Mouse (Mus musculus) stomach, postnatal 0 days (tissue): ENCODE data around the gene Rnase11. TPM values are rescaled to one million over a fixed set of nuclear protein-coding genes. Genes with fewer than 3 reads are reported as not detected.
A peak's percentile ranks its signal among the peaks of the same experiment; 100 is the strongest.

Source experiments
- ATAC-seq: fragments of 200-750 bp; cut with Nextera tagmentation; 2 replicates; pipeline ENCODE4 v1.8.0; 2017; ENCODE audit not compliant: low FRiP score, low TSS enrichment
- DNase-seq: peaks from one replicate; pipeline ENCODE4 v3.0.0-alpha.2; 2016; ENCODE audit warnings: low spot score
- H3K27ac ChIP-seq: fragments of 300-500 bp; sonication (generic); replicated peaks from 2 replicates; pipeline ENCODE4 v1.5.1; 2014; ENCODE audit warnings: mild to moderate bottlenecking, control low read depth
- H3K27me3 ChIP-seq: fragments of 300-500 bp; sonication (generic); 2 replicates; pipeline ENCODE4 v1.6.1; 2014; ENCODE audit warnings: low read length; ENCODE audit not compliant: control insufficient read depth, insufficient read depth
- H3K36me3 ChIP-seq: fragments of 300-500 bp; sonication (generic); 2 replicates; pipeline ENCODE4 v1.6.1; 2014; ENCODE audit warnings: low read length, mixed read lengths; ENCODE audit not compliant: control insufficient read depth, insufficient read depth
- H3K4me1 ChIP-seq: fragments of 300-500 bp; sonication (generic); replicated peaks from 2 replicates; pipeline ENCODE4 v1.6.1; 2014; ENCODE audit warnings: antibody characterized with exemption; ENCODE audit not compliant: control insufficient read depth, insufficient read depth
- H3K4me2 ChIP-seq: fragments of 300-500 bp; sonication (generic); replicated peaks from 2 replicates; pipeline ENCODE4 v1.6.1; 2014; ENCODE audit warnings: low read depth, mild to moderate bottlenecking, control low read depth, moderate library complexity
- H3K4me3 ChIP-seq: fragments of 300-500 bp; sonication (generic); 2 replicates; pipeline ENCODE4 v1.5.1; 2014; ENCODE audit warnings: low read depth, low read length, control low read depth
- H3K9ac ChIP-seq: fragments of 300-500 bp; sonication (generic); 2 replicates; pipeline ENCODE4 v1.6.1; 2014; ENCODE audit warnings: mild to moderate bottlenecking, low read length, control low read depth, mixed read lengths
- H3K9me3 ChIP-seq: fragments of 300-500 bp; sonication (generic); 2 replicates; pipeline ENCODE4 v1.6.1; 2016; ENCODE audit warnings: low read length; ENCODE audit not compliant: control insufficient read depth
- CTCF ChIP-seq: IDR thresholded peaks from 2 replicates; pipeline ENCODE4 v1.5.1; 2016; ENCODE audit warnings: antibody characterized with exemption, low read depth, mild to moderate bottlenecking, moderate library complexity
- EP300 ChIP-seq: optimal IDR thresholded peaks from 2 replicates; pipeline ENCODE3; 2016; ENCODE audit warnings: antibody characterized with exemption
- WGBS: fragments of 180-500 bp; shearing (Covaris S2); extraction: QIAGEN DNeasy Blood & Tissue Kit; methylation state at CpG from one replicate; pipeline ENCODE4 v1.1.7; 2014; 5-methylcytosine and 5-hydroxymethylcytosine counted together
- polyA plus RNA-seq: library from polyadenylated mRNA; unstranded; fragments of >200 nt; fragmentation: Nextera tagmentation; extraction: Ambion mirVana; gene quantifications from 2 replicates; pipeline ENCODE4 v1.2.1, GENCODE M21; 2015

The Rnase11 gene
- polyA plus RNA-seq, 1 experiment from 2014 or later, result not detected

DNA sequence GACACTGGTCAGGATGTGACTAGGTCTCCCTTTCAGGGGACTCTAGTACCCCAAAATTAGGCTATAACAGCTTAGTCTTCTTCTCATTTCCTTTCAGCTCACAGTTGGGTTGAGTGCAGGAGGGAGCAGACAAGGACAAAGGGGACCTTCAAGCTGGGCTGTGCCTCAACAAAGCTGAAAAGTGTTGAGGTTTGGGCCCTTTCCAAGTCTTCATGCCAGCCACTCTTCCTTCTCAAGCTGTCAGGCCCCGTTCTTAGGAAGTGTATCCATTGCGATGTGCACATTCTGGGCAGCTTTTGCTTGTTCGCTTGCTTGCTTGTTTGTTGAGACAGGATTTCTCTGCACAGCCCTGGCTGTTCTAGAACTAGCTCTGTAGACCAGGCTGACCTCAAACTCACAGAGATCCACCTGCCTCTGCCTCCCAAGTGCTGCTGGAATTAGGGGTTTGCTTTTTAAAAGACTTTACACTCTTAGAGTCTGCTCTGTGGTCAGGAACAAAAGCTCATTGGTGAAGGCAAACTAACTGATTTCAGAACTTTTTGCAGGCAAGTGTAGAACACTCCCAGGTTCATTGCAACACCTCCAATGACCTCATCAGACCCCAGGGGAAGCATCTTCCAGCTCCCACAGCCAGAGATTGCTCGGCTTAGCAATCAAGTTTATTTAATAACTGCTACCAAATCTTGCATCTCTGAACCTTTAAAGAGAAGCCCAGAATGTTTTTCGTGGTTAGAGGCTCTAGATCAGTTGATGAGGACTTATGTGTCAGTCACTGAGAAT is 44.3 kb upstream of the Rnase11 start:
- ATAC-seq (no peak), DNase-seq (no peak)
- Histone ChIP-seq H3K27me3 (no peaks in the 10 kb centered on the region), H3K4me3 (no peak overlapping the region), H3K9me3 (no peaks in the 10 kb centered on the region), H3K27ac (no peak overlapping the region), H3K9ac (no peak overlapping the region), H3K36me3 (no peaks in the 10 kb centered on the region), H3K4me1 (no peaks in the 10 kb centered on the region), H3K4me2 (no peak overlapping the region)
- 71% methylated on average over 5 of the region's 5 CpGs for WGBS
- TF ChIP-seq EP300, result no peak
- TF ChIP-seq CTCF, result no peak

DNA sequence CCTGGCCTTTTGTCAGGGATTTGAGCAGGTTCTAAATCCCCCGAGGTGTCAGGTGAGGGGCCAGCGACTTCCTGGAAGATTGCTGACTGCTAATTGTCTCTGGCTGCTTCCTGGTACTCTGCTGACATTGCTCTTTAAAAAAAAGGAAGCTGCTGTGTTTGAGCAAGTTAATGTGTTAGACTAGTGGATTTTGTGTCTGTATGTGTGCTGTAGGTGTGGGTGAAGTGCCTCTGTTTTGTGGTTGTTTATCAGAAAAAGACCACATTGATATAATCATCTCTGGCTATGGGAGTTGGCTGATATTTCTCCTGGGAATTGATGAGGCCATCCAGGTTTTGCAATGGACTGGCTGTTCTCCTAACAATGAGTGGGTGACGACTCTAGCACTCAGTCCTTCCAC is 43.5 kb upstream of the Rnase11 start:
- Histone ChIP-seq H3K4me2 (no peak overlapping the region), H3K4me3 (no peak overlapping the region), H3K36me3 (no peaks in the 10 kb centered on the region), H3K9me3 (no peaks in the 10 kb centered on the region), H3K27me3 (no peaks in the 10 kb centered on the region), H3K4me1 (no peaks in the 10 kb centered on the region), H3K9ac (no peak overlapping the region), H3K27ac (0 out of 2 replicates have a peak overlapping the region, but pooled peaks have one; percentile 8)
- no peak for TF ChIP-seq CTCF
- no peak for TF ChIP-seq EP300
- ATAC-seq, result no peak
- DNase-seq, result no peak
- 25% methylated on average over 3 of the region's 3 CpGs for WGBS

DNA sequence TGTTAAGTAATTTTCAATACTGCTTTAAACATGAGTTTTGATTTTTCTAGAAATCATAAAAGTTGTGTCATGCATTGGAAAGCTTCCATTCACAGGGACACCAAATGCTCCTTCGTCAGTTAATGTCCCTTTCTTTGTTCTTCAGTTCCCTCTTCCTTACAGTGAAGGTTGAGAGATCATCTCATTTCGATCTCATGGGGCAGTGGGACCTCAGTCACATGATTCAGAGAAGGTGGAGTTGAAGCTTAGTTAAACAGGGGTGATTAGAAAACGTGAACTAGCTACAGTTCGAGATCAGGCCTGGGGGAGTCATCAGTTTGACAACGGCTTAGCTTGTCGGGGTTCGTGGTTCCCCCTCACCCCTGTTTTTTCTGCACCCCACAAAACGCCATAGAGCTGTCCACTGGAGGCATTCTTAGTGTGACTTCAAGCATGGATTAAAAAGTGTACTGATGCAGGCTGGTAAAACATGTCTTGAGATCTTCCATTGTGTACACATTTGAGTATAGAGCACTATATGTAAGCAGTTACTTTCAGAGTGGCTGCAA is 42.2 kb upstream of the Rnase11 start:
- no peak for TF ChIP-seq CTCF
- TF ChIP-seq EP300, result no peak
- Histone ChIP-seq H3K4me1 (no peaks in the 10 kb centered on the region), H3K9ac (no peak overlapping the region), H3K9me3 (no peaks in the 10 kb centered on the region), H3K27me3 (no peaks in the 10 kb centered on the region), H3K36me3 (no peaks in the 10 kb centered on the region), H3K4me3 (peak overlapping the region; percentile 63), H3K27ac (peak overlapping the region; percentile 40; the same call in 1 of the 2 replicates), H3K4me2 (peak overlapping the region; percentile 77)
- DNase-seq, result no peak
- ATAC-seq, result no peak
- 42% methylated on average over 8 of the region's 8 CpGs for WGBS

DNA sequence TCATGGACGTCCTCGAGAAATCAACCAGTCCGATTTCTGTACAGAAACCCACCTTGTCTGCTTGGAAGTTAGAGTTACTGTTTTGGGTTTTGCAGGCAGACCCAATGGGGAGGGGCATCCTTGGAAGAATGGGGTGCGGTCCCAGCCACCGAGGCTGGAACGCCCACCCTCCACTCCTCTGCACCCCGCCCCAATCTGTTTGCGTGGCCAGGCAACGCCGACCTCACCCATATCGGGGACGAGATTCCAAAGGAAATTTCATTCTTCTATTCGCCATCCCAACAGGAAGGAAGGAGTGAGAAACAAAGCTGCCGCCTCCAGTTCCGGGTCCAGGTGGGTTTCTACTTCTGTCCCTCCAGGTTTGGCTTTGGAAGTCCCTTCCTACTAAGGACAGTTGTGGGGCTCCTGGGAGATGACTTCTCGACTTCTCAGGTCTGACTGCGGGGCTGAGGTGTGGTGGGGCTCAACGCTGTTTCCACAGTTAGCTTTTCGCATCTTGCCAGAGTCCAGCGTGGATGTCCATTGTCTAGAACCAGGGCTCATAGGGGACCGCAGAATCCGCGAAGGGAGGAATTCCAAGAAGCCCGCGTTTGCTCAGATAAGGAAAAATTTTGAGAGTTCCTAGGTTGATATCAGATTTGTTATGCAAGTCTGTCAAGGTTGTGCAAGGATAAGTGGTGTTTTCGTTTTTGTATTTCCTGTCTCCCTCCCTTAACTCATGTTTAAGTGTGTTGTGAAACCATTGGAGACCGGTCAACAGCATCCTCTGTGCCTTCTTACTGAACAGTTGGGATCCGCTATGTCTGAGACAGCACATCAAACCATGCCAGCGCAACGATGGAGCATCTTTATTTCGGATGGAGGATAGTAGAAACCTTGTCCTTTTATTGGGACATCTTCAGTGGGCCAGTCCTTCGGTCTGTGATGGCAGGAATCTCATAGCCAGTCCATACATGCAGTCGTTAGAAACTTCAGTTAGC is 41.2 kb upstream of the Rnase11 start, which contains the start of the genes Rnase4 and Ang:
TSS of gene Rnase4 (plus strand) at position 157 of the 980 bp plus-strand sequence.
TSS of gene Ang (plus strand) at position 230 of the 980 bp plus-strand sequence.
- Histone ChIP-seq H3K4me2 (peak within 1 kb of the TSS; percentile 77), H3K27me3 (no peaks in the 10 kb centered on the region), H3K9me3 (no peaks in the 10 kb centered on the region), H3K36me3 (no peaks in the 10 kb centered on the region), H3K27ac (peak within 1 kb of the TSS; percentile 90), H3K4me1 (no peaks in the 10 kb centered on the region), H3K9ac (peak within 1 kb of the TSS; percentile 66), H3K4me3 (peak within 1 kb of the TSS; percentile 63)
- 5% methylated on average over 33 of the region's 33 CpGs for WGBS
- peak; percentile 58 for ATAC-seq
- peak; percentile 75 for DNase-seq
- TF ChIP-seq EP300 (no peak), CTCF (no peak)

DNA sequence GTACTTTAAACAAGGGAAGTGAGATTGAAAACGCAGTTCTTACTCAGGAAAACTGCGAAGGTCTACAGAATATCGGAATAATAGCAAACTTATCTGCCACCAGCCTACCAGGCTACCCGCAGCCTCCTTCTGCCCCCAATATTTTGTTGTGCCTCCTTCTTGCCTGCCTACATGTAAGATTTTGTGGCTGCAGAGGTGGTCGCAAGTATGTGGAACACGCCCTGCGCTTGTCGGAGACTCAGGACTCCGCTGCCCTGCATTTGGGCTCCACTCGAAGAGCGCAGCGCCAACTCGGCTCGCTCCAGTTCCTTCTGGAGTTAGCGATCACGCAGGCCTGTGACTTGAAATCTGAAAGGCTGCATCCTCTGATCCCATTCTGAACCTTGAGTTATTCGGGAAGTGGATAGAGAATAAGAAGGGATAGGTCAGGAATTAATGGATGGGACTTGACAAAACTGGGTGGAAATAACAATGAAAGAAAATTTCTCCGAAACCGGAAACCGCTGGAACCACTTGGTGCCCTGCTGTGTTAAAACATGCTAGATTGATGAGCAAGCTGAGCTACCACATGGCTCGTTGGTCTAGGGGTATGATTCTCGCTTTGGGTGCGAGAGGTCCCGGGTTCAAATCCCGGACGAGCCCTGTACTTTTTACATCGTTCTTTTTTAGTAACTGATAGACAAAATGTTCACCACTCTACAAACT is 40.3 kb upstream of the Rnase11 start:
- ATAC-seq, result peak; percentile 59
- Histone ChIP-seq H3K27me3 (no peaks in the 10 kb centered on the region), H3K4me1 (no peaks in the 10 kb centered on the region), H3K27ac (peak overlapping the region; percentile 90), H3K36me3 (no peaks in the 10 kb centered on the region), H3K9me3 (no peaks in the 10 kb centered on the region), H3K4me3 (peak overlapping the region; percentile 63), H3K9ac (peak overlapping the region; percentile 66), H3K4me2 (peak overlapping the region; percentile 77)
- under 1% methylated on average over 27 of the region's 27 CpGs for WGBS
- DNase-seq, result peak; percentile 82
- TF ChIP-seq EP300 (no peak), CTCF (no peak)
